Mouse (Mus musculus): ENCODE results near the gene Ppp1r21.

The Ppp1r21 gene

GRCm38 (mm10) chr17:88529519-88530235 is at the start of gene Ppp1r21:
Ppp1r21 (plus strand) TSS chr17:88530118.
- peak; percentile 97 for DNase-seq

GRCm38 (mm10) chr17:88480369-88480768 is 49.5 kb upstream of the Ppp1r21 start:
- no peak for DNase-seq

- DNase-seq = no peak
Measured at GRCm38 (mm10) chr17:88481062-88481461, 48.9 kb upstream of the Ppp1r21 start.

- no peak for DNase-seq
Measured at GRCm38 (mm10) chr17:88481587-88481986, 48.3 kb upstream of the Ppp1r21 start.

- no peak for DNase-seq
Measured at GRCm38 (mm10) chr17:88484539-88484938, 45.4 kb upstream of the Ppp1r21 start.

GRCm38 (mm10) chr17:88484951-88485350 is 45.0 kb upstream of the Ppp1r21 start:
- DNase-seq = no peak

- DNase-seq = no peak
Measured at GRCm38 (mm10) chr17:88490546-88490945, 39.4 kb upstream of the Ppp1r21 start.

- DNase-seq = no peak
Measured at GRCm38 (mm10) chr17:88491366-88492106, 38.4 kb upstream of the Ppp1r21 start.

GRCm38 (mm10) chr17:88492107-88492460 is 37.8 kb upstream of the Ppp1r21 start:
- DNase-seq = no peak

- no peak for DNase-seq
Measured at GRCm38 (mm10) chr17:88493551-88493950, 36.4 kb upstream of the Ppp1r21 start.

GRCm38 (mm10) chr17:88494121-88494771 is 35.7 kb upstream of the Ppp1r21 start:
- no peak for DNase-seq

GRCm38 (mm10) chr17:88494772-88495132 is 35.2 kb upstream of the Ppp1r21 start:
- no peak for DNase-seq

- DNase-seq = no peak
Measured at GRCm38 (mm10) chr17:88498090-88498682, 31.7 kb upstream of the Ppp1r21 start.

- DNase-seq = no peak
Measured at GRCm38 (mm10) chr17:88504056-88504455, 25.9 kb upstream of the Ppp1r21 start.

- DNase-seq = no peak
Measured at GRCm38 (mm10) chr17:88505275-88505723, 24.6 kb upstream of the Ppp1r21 start.

GRCm38 (mm10) chr17:88505941-88506340 is 24.0 kb upstream of the Ppp1r21 start:
- DNase-seq = no peak

GRCm38 (mm10) chr17:88507376-88507775 is 22.5 kb upstream of the Ppp1r21 start:
- DNase-seq = no peak

- DNase-seq = peak; percentile 45
Measured at GRCm38 (mm10) chr17:88508846-88509508, 20.9 kb upstream of the Ppp1r21 start.

GRCm38 (mm10) chr17:88509999-88510398 is 19.9 kb upstream of the Ppp1r21 start:
- no peak for DNase-seq

GRCm38 (mm10) chr17:88511095-88511551 is 18.8 kb upstream of the Ppp1r21 start:
- peak; percentile 60 for DNase-seq

GRCm38 (mm10) chr17:88516477-88516876 is 13.4 kb upstream of the Ppp1r21 start:
- DNase-seq = no peak

- DNase-seq = no peak
Measured at GRCm38 (mm10) chr17:88527781-88528180, 2.1 kb upstream of the Ppp1r21 start.

- no peak for DNase-seq
Measured at GRCm38 (mm10) chr17:88530236-88530619, 310 bp downstream of the Ppp1r21 start.
